Mouse (Mus musculus): ENCODE results near the gene Ptbp1.

Ptbp1 gene

GRCm38 (mm10) chr10:79834769-79835398 lies 19.3 kb upstream of the Ptbp1 start:
- no peak for DNase-seq (ENCODE audit: low read depth, low spot score)

GRCm38 (mm10) chr10:79836918-79837317 lies 17.3 kb upstream of the Ptbp1 start:
- DNase-seq (ENCODE audit: low read depth, low spot score) = no peak

DNA sequence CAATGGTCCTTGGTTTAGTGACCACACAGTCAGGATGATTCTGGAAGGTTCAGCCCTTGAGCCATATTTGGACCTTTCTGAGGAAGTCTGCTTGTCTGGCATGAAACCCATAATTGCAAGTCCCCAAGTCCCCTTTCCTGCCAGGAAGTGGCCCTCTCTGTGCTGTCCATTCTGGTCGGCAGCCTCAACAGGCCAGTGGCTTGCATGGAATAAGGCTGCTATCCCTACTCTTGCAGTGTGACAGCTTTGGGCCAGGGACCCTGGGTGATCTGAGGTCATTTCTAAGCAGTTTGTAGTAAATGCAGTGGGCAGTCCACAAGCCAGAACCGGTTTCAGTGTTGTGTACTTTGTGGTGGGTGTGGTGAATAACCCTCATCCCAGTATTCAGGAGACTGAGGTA lies 16.1 kb upstream of the Ptbp1 start:
- no peak for DNase-seq (ENCODE audit: low read depth, low spot score)

DNA sequence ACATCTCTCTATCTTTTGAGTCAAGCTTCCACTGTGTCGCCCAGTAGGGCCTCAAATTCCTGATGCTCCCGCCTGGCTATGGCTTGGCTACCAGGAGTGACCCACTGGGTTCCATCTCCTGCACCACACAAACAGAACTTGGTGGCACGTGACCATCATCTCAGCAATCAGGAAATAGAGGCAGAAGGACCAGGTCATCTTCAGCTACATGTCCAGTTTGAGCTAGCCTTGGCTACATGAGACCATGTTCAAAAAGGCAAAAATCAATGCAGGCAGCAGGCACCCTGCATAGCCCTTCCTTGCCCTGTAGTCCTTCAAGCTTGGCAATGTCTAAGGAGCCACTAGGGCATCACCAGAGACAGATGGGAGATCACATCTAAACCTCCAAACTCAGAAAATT lies 14.1 kb upstream of the Ptbp1 start:
- no peak for DNase-seq (ENCODE audit: low read depth, low spot score)

DNA sequence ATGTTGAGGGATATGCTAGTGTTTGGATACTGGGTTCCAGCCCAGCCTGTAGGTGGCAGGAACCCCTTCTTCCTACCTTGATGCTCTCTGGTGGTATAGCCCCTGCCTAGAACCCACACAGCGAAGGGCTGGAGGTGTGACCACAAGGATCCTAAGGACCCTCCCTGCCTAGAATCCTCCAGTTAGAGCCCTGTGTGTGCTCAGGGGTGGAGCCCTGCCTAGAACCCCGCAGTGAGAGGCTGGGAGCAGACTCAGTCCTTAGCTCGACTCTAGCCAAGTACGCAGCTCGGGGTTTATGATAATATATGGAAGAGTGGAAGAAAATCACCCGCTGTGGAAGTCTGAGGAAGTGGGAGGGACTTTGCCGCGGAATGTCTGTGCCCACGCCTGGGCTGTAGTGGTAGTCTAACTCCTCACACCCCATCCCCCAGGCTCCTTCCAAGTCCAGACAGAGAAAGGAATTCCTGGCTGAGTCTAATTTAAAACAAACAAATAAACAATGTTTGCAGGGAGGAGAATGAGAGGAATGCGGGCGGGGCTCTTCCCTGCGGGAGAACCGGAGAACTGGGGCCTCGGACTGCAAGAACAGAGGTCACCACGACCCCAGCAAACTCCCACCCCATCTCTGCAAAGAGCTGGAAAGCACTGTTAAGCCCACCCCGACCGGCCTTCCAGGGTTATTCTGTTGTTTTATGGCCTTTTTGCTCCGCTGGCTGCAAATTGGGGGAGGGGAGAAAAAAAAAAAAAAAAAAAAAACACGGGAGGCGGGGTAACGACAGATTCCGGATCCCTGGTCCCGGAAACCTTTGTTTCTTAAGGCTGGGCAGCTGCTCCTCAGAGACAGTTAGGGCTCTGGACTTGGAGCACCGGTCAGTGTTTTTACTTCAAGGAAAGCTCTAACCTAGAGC lies 13.3 kb upstream of the Ptbp1 start:
- DNase-seq (ENCODE audit: low read depth, low spot score) = peak; percentile 84

GRCm38 (mm10) chr10:79842322-79842721 lies 11.9 kb upstream of the Ptbp1 start:
- no peak for DNase-seq (ENCODE audit: low read depth, low spot score)

DNA sequence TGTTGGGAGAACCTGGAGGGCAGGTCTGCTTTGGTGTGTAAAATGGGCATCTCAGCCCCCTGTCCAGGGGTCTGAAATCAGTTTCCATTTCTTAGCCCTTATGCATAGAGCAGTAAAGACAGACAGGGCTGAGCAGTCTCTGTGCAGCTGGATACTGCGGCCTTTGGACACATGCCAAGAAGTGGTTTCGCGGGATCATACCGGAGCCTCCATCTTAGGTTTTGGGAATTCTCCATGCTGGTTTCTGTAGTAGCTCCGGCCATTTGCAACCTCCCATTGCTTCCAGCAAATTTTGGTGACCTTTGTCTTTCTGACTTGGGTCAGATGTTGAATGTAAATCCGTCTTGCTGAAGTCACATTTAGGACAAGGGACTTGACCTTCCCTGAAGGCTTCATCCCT lies 10.8 kb upstream of the Ptbp1 start:
- no peak for DNase-seq (ENCODE audit: low read depth, low spot score)

GRCm38 (mm10) chr10:79846553-79846952 lies 7.7 kb upstream of the Ptbp1 start:
- no peak for DNase-seq (ENCODE audit: low read depth, low spot score)

DNA sequence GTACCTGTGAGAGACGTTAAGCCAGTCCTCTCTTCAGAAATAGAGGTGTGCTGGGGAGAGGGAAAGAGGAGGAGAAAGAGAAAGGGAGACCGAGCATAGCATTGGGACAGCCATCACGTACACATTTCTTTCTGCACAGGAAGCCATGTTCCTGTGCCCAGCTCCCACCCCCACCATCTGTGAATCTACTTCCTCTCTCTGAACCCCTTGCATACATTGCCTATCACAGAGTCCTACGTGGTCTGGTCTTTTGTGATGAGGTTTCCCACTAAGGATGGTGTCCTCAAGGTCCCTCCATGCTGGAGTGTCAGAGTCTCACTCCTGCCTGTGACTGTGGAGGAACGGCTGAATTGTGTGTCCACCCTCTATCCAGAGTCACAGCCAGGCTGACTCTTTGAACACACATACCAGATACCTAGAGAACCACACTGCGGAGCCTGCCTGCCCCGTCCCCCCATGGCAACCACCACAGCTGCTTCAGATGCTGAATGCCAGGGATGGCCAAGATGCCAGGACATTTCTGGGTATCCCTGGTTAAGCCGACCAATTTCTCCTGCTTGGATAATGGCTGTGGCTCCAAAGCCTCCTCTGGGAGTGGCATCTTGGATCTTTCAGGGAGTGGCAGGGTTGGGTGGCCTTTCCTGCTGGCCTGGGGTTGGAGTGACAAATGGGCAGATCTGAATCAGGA lies 4.1 kb upstream of the Ptbp1 start:
- DNase-seq (ENCODE audit: low read depth, low spot score) = no peak

GRCm38 (mm10) chr10:79851653-79852052 lies 2.6 kb upstream of the Ptbp1 start:
- no peak for DNase-seq (ENCODE audit: low read depth, low spot score)

DNA sequence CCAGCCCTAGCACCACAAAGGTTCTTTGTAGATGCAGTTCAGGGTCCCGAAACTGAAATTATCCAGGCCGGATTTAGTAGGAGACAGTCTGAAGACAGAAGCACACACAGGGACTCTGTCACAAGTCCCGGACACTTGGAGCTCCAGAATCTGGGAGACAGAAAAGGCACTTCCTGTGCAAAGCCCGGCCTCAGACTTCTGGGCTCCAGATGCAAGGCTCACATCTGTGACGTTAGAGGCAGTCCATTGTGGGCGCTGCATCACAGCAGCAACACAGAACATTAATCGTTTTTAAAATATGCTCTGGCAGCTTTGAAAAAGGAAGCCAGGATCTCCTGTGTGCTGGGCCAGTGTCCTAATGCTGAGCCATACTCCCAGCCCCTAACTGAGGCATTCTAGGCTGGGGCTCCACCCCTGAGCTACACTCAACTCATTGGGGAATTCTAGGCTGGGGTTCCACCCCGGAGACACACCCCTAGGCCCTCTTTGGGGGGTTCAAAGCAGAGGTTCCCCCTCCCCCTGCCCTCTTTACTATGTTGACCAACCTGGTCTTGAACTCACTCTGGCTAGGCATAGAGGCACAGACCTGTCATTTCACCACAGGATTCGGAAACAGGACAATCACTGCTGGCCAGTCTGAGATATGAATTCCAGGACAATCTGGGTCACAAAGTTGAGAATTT lies 2.0 kb upstream of the Ptbp1 start:
- no peak for DNase-seq (ENCODE audit: low read depth, low spot score)

DNA sequence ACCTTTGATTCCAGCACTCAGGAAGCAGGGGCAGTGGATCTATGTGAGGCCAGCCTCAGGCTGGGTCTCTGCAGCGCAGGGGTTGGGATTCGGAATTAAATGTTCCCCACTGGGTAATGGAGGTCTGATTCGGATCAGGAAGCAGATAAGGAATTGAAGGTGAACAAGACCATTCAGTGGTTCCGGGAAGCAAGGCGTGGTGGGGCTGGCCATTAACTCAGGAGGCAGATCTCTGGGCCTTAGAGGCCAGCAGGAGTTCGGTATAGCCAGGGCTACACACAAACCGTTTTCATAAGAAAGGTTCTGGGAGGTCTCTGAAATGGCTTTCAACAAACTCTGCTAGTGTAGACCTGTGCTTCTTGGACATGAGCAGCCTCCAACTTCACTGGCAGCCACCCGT lies 1.4 kb upstream of the Ptbp1 start:
- DNase-seq (ENCODE audit: low read depth, low spot score) = no peak

GRCm38 (mm10) chr10:79853392-79853791 lies 835 bp upstream of the Ptbp1 start:
- DNase-seq (ENCODE audit: low read depth, low spot score) = no peak

GRCm38 (mm10) chr10:79854801-79855541 lies 744 bp downstream of the Ptbp1 start:
- DNase-seq (ENCODE audit: low read depth, low spot score) = no peak

DNA sequence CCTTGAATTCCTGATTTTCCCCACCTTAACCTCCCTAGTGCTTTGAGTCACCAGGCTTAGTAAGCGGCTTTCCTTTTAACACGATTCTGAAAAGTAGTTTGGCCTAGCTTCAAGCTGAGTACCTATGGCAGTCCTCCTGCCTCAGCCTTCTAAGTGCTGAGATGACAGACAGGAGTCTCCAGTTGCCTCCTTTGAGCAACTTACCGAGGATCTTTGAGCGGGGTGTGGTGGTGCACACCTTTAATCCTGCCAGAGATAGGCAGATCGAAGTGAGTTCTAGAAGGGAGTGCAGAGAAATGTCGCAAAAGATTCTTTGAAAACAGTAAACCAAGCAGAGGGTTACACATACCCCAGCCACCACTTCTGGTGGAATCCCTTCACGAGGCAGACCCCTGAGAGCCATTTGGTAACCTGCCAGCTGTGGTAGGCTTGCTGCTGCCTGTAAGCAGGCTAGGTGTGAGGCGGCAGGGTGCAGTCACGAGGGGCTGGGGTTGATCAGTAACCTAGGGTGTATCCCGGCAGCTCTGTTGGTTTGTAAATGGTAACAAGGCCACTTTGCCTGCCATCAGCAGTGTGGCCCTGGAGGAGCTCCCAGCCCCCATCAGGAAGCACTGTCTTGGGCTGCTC lies 1.4 kb downstream of the Ptbp1 start:
- DNase-seq (ENCODE audit: low read depth, low spot score) = no peak

DNA sequence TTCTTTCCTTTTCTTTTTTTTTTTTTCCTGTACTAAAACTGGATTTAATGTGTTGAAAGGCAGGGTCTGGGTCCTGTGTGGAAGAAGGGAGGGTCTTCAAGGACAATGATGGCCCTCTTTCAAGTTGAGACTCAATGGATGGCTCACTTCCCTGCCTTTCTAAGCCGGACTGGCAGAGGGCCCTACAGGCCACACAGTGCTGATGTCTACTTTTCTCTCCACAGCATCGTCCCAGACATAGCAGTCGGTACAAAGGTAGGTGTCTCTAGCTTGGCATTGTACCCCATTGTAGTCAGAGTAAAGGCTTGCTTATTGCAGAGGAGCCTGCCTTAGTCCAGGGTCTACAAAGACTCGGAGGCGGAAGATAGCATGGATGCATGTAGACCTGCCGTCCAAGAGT lies 2.1 kb downstream of the Ptbp1 start:
- no peak for DNase-seq (ENCODE audit: low read depth, low spot score)

DNA sequence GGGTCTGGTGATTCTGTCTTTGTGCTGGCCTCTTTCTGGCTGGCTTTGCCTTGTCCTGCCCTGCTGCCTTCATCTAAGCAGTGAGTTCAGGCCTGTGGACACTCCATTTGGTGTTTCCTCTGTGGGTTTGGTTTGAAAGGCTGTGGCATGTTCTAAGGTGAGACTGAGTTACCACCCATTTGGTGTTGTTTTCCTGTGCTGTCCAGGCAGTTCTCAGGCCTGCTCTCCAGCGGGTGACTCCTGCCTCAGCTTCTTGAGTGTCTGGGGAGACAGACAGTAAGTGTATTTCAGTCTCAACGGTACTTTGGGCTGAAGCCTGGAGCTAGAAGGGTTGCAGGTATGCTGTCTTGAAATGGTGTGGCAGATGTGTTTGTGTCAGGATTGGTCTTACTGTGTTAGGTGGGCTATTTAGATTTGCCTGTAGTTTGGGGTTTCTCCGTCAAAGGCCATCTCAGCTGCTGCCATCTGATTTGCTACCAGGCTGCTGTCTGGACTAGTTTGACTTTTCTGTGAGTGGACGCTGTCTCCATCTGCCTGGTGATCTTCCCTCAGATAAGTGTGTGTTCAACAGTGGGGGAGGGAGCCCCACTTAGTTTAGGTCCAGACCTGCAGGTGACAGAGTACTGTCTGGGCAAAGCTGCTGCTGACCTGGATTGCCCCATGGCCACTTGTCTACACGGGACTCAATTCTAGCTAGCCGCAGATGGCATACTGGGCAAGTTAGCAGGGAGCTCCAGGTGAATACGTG lies 2.7 kb downstream of the Ptbp1 start:
- DNase-seq (ENCODE audit: low read depth, low spot score) = no peak

- DNase-seq (ENCODE audit: low read depth, low spot score) = no peak
Observed at GRCm38 (mm10) chr10:79857452-79857811, 3.2 kb downstream of the Ptbp1 start.

- no peak for DNase-seq (ENCODE audit: low read depth, low spot score)
Observed at GRCm38 (mm10) chr10:79857894-79858293, 3.7 kb downstream of the Ptbp1 start.

- DNase-seq (ENCODE audit: low read depth, low spot score) = peak; percentile 52
Observed at GRCm38 (mm10) chr10:79858416-79859074, 4.3 kb downstream of the Ptbp1 start.
